Mouse (Mus musculus) thymus, postnatal 0 days (tissue): ENCODE data around the gene Igf2bp2. TPM values are rescaled to one million over a fixed set of nuclear protein-coding genes. Genes with fewer than 3 reads are reported as not detected.
A peak's percentile ranks its signal among the peaks of the same experiment; 100 is the strongest.

Source experiments
- DNase-seq: peaks from one replicate; pipeline ENCODE4 v3.0.0-alpha.2; 2015; ENCODE audit warnings: low spot score
- polyA plus RNA-seq: library from polyadenylated mRNA; unstranded; fragments of >200 nt; fragmentation: Nextera tagmentation; extraction: Ambion mirVana; gene quantifications from 2 replicates; pipeline ENCODE4 v1.2.1, GENCODE M21; 2015

Igf2bp2 gene
- polyA plus RNA-seq, result 6.8 and 8.5 TPM in 2 replicates

DNA sequence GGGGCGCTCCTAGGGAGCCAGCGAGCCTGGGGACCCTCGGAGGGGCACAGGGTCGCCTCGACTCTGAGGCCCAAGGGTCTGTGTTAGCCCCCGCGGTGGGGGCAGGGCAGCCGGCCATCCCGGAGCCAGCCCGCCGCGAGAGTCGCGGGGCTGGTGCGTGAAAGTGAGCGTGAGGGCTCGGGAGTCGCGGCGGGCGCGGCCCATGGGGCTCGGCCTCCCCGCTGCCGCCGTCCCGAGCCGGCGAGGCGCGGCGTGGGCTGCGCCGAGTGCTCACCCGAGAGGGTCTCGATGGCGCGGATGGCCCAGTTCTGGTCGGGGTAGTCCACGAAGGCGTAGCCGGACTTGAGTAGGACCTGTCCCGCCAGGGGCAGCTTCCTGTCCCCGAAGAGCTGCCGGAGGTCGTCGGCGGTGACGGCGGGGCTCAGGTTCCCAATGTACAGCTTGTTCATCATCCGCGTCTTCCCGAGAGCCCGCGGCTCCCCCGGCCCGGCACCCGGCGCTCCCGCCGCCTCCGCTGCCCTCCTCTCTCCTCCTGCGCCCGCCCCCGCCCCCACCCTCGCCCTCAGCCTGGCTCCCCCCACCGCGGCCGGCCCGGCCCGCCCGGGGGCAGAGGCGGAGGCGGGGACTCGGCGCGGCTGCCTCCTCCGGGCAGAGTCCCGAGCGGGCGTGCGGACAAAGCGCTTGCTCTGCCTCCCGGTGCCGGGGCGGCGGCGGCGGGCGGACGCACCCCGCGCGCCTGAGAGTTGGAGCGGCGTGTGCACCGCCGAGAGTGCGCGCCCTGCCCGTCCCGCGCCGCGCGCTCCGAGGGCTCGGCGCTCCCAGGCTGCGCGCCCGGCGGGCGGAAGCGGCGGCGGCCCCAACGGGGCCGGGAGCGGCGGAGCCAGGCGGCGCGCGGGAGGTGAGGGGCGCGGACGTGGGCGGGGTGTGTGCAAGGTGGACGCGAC lies at the start of gene Igf2bp2:
TSS of gene Igf2bp2 (minus strand) at position 788 of the 944 bp plus-strand sequence.
- DNase-seq, result peak; percentile 30

- no peak for DNase-seq
Observed at GRCm38 (mm10) chr16:22203501-22203900, 40.4 kb upstream of the Igf2bp2 start.

DNA sequence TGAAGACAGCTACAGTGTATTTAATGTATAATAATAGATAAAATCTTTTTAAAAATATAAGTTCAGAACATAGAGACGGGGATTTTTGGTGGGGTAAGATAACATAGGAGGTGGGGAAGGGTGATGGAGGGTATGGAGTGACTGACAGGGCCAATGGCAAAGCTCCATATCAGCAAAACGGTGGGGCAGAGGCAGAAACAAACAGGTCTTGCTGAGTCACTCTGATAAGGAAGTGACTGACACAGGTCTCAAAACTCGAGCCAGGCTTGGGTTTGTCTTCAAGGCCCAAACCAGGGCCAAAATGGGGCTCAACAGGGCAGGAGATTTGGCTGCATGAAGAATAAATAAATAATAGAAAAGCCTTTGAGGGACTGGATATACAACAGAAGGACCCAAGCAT lies 38.8 kb upstream of the Igf2bp2 start:
- no peak for DNase-seq

GRCm38 (mm10) chr16:22200476-22200875 lies 37.4 kb upstream of the Igf2bp2 start:
- no peak for DNase-seq

- DNase-seq, result no peak
Observed at GRCm38 (mm10) chr16:22187366-22187765, 24.3 kb upstream of the Igf2bp2 start.

GRCm38 (mm10) chr16:22185411-22185810 lies 22.3 kb upstream of the Igf2bp2 start:
- no peak for DNase-seq

- no peak for DNase-seq
Observed at GRCm38 (mm10) chr16:22184113-22184512, 21.0 kb upstream of the Igf2bp2 start.

DNA sequence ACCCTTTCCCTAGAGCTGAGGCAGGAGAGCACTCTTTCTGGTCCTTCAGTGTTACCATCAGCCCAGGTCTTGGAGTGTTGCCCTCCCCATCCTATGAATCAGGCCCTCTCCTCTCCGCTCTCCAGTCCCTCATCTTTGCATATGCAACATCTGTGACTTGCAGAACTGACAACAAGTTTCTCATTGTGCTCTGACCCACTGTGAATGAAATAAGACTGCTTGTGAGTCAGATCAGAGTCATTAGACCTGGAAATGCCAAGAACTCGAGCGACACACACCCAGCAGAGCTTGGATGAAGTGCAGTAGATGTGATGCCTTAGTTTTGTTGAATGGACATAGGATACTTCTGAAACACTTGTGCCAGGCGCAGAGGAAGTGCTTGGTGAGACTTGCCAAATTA lies 19.2 kb upstream of the Igf2bp2 start:
- DNase-seq, result no peak

GRCm38 (mm10) chr16:22178793-22179192 lies 15.7 kb upstream of the Igf2bp2 start:
- no peak for DNase-seq

DNA sequence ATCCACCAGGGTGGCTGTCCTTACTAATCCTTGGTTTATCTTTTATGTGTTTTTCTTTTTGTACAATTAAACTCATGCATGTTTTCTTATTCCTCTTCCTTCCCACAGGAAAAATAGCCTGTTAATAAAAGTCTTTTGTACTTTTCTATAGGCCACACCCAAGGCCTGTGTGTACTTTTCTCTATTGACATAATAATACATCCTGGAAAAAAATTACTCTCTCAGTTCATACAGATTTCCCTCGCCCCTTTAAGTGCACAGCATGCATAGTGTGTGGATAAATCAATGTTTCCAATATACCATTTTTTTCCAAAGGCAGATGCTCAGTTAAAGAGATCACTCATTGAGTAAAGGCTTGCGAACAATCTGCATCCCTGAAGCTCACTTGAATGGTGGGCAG lies 14.9 kb upstream of the Igf2bp2 start:
- DNase-seq, result no peak

- no peak for DNase-seq
Observed at GRCm38 (mm10) chr16:22168731-22169130, 5.6 kb upstream of the Igf2bp2 start.

DNA sequence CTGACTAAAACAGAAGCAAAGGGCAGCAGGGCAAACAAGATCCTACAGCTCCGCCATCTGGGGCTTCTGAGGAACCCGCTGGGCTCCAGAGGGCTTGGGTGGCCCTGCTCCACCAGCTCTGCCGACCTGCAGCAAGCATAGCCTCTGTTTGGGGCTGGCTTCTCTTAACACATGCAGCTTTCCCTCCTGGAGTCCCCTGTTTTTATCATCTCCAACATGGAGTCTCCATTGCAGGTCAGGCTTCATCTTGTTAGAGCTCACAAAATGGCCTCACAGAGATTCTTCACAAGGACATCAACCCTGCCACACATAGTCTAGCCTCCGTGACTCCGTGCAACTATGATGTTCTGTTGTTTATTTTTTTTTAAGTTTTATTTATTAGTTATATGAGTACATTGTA lies 2.5 kb upstream of the Igf2bp2 start:
- DNase-seq, result no peak

- no peak for DNase-seq
Observed at GRCm38 (mm10) chr16:22164446-22164845, 1.3 kb upstream of the Igf2bp2 start.

DNA sequence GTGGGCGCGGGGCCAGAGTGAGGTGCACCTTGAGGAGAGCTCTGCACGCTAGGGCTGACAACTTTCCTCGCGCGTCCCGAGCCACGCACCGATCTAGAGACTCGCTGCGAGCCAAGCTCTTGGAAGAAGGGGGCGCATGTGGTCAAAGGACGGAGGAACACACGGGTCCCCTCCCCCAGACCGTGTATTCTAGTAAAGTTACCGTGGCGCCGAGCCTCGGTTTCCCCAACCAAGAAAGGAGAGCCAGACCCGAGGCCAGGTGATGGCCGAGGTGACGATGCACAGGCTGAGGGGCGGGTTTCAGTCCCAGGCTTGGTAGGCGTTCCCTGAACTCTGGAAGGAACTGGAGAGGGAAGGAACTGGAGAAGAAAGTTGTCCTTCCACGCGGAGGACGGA lies 355 bp upstream of the Igf2bp2 start:
- DNase-seq, result no peak

- DNase-seq, result no peak
Observed at GRCm38 (mm10) chr16:22162066-22162511, 1.0 kb downstream of the Igf2bp2 start.

- no peak for DNase-seq
Observed at GRCm38 (mm10) chr16:22161351-22162065, 1.6 kb downstream of the Igf2bp2 start.

DNA sequence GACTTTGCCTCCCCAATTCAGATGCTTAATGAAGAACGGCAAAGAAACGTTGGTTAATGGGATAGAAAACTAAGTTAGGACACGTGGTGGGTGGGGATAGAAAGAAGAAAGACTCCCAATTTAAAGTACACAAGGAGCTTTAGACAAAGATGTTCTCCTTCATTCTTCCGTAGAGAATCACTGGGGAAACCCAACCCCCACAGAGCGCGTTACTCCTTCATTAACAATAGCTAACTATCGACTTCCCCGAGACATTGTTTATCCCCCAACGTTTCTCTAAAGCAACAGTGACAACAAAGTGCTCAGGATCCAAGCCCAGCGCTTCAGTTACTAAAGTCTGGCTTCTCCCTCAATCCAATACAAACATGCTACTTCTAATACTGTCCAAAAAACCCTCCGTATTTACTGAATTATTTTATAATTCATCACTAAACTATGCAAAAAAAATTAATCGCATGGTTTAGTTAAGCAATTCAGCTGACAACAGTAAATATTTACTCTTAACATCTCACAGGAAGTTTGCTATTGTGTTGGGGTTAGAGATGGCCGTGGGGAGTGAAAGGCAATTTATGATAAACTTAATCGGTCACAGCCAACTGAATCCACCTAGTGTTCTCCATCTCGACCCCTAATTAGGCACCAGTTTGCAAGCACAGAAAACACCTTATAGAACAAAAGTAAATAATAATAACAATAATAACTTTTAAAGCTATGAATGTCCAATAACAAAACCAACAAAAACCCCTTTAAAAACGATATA lies 2.5 kb downstream of the Igf2bp2 start:
- no peak for DNase-seq

GRCm38 (mm10) chr16:22152941-22153444 lies 10.1 kb downstream of the Igf2bp2 start:
- DNase-seq, result no peak

GRCm38 (mm10) chr16:22151706-22152315 lies 11.3 kb downstream of the Igf2bp2 start:
- DNase-seq, result no peak

GRCm38 (mm10) chr16:22150421-22150820 lies 12.7 kb downstream of the Igf2bp2 start:
- no peak for DNase-seq
